8 mouse cellular contexts compared by ENCODE assay signal in genomic region chr2:16356921-16357837, GRCm38 (mm10). TPM values are rescaled to one million over a fixed set of nuclear protein-coding genes. Genes with fewer than 3 reads are reported as not detected.
DNase-seq lines count a peak whose midpoint lies in the region; ATAC-seq and TF ChIP-seq lines count a peak whose summit lies in the region.

No protein-coding gene starts in this region.

- H3K9me3 ChIP-seq in heart, embryonic 12.5 days (replicated peaks), result no peaks in the 10 kb centered on the region
- no peaks in the 10 kb centered on the region for H3K9me3 ChIP-seq in kidney, embryonic 15.5 days (replicated peaks)
- H3K9me3 ChIP-seq in stomach, postnatal 0 days (ENCODE audit: control insufficient read depth, low read length), result no peaks in the 10 kb centered on the region

- 0 out of 2 replicates have a peak overlapping the region, but pooled peaks have one; percentile 67 for H3K27ac ChIP-seq in heart, embryonic 12.5 days (ENCODE audit: poor library complexity, severe bottlenecking)
- peak overlapping the region; percentile 96 for H3K27ac ChIP-seq in kidney, embryonic 15.5 days
- no peak overlapping the region for H3K27ac ChIP-seq in macrophage
- H3K27ac ChIP-seq in stomach, postnatal 0 days (replicated peaks), result peak overlapping the region; percentile 77

- H3K79me2 ChIP-seq in macrophage (ENCODE audit: inconsistent target), result no peaks in the 10 kb centered on the region

- H3K4me3 ChIP-seq in heart, embryonic 12.5 days, result peak overlapping the region; percentile 80
- H3K4me3 ChIP-seq in kidney, embryonic 15.5 days (replicated peaks), result peak overlapping the region; percentile 63
- peak overlapping the region; percentile 21 for H3K4me3 ChIP-seq in macrophage (ENCODE audit: inconsistent target)
- peak overlapping the region; percentile 67 for H3K4me3 ChIP-seq in stomach, postnatal 0 days (ENCODE audit: low read depth, low read length)

- no peaks in the 10 kb centered on the region for H3K36me3 ChIP-seq in heart, embryonic 12.5 days
- H3K36me3 ChIP-seq in kidney, embryonic 15.5 days, result no peaks in the 10 kb centered on the region
- H3K36me3 ChIP-seq in macrophage (ENCODE audit: inconsistent target), result no peaks in the 10 kb centered on the region
- no peaks in the 10 kb centered on the region for H3K36me3 ChIP-seq in stomach, postnatal 0 days (ENCODE audit: control insufficient read depth, insufficient read depth, low read length)

- no peak for TF ChIP-seq EP300 in stomach, postnatal 0 days (optimal IDR thresholded peaks at IDR 0.05)

- H3K4me2 ChIP-seq in heart, embryonic 12.5 days, result peak overlapping the region; percentile 95
- H3K4me2 ChIP-seq in kidney, embryonic 15.5 days, result peak overlapping the region; percentile 80
- H3K4me2 ChIP-seq in stomach, postnatal 0 days (replicated peaks; ENCODE audit: low read depth), result peak overlapping the region; percentile 84

- no peak for ATAC-seq in heart, embryonic 12.5 days (ENCODE audit: insufficient number of reproducible peaks, low FRiP score)
- ATAC-seq in kidney, embryonic 15.5 days (replicated peaks; ENCODE audit: low FRiP score), result peak; percentile 16; the same call in 1 of the 2 replicates
- ATAC-seq in stomach, postnatal 0 days (ENCODE audit: low FRiP score, low TSS enrichment), result no peak

- peak; percentile 40 for TF ChIP-seq CTCF in stomach, postnatal 0 days (IDR thresholded peaks at IDR 0.05; ENCODE audit: low read depth)

- peak overlapping the region; percentile 59 for H3K9ac ChIP-seq in heart, embryonic 12.5 days
- peak overlapping the region; percentile 64 for H3K9ac ChIP-seq in kidney, embryonic 15.5 days
- peak overlapping the region; percentile 64 for H3K9ac ChIP-seq in stomach, postnatal 0 days (ENCODE audit: low read length)

- H3K4me1 ChIP-seq in heart, embryonic 12.5 days (replicated peaks), result peaks cover 3% of the 10 kb centered on the region; the same call in 1 of the 2 replicates
- peaks cover 13% of the 10 kb centered on the region for H3K4me1 ChIP-seq in kidney, embryonic 15.5 days
- no peaks in the 10 kb centered on the region for H3K4me1 ChIP-seq in stomach, postnatal 0 days (replicated peaks; ENCODE audit: control insufficient read depth, insufficient read depth)

- 4% methylated on average over 33 of the region's 33 CpGs for WGBS in heart, embryonic 12.5 days
- 1% methylated on average over 33 of the region's 33 CpGs for WGBS in kidney, embryonic 15.5 days
- 10% methylated on average over 33 of the region's 33 CpGs for WGBS in macrophage (ENCODE audit: missing documents)
- 7% methylated on average over 33 of the region's 33 CpGs for WGBS in stomach, postnatal 0 days

- no peaks in the 10 kb centered on the region for H3K27me3 ChIP-seq in heart, embryonic 12.5 days (replicated peaks)
- H3K27me3 ChIP-seq in kidney, embryonic 15.5 days, result no peaks in the 10 kb centered on the region
- no peaks in the 10 kb centered on the region for H3K27me3 ChIP-seq in stomach, postnatal 0 days (ENCODE audit: control insufficient read depth, insufficient read depth, low read length)

- peak; percentile 18 to 41 for DNase-seq in right cerebral cortex, adult 2 months (ENCODE audit: low spot score in 2 of 2)
- DNase-seq in right cerebral cortex, postnatal 25 days, result no peak
- DNase-seq in cerebellum, postnatal 10 days, result peak; percentile 76 to 80
- peak; percentile 15 for DNase-seq in stomach, postnatal 0 days (ENCODE audit: low spot score)
- DNase-seq in spleen, adult 12 weeks (ENCODE audit: low spot score), result no peak

RNA-seq across cellular contexts. Expression of gene Plxdc2, which starts 1.1 kb away (rescaled TPM):
- 16.9 and 20.0 TPM in 2 replicates for polyA plus RNA-seq in heart, embryonic 12.5 days (2016; fragmentation: Nextera tagmentation; extraction: Ambion mirVana)
- 37.5 and 39.4 TPM in 2 replicates for polyA plus RNA-seq in kidney, embryonic 15.5 days (2015; fragmentation: Nextera tagmentation; extraction: Ambion mirVana)
- 10 to 100 TPM in 2 of 26 experiments, 1 to 10 TPM in 12, under 1 TPM in 11, not detected in 1; 0.13 to 18.6 (median 4.8) TPM for total RNA-seq in macrophage (2018; cell fraction: chromatin; rRNA removed)
- 1 to 10 TPM in 13 of 26 experiments, under 1 TPM in 13; 0.07 to 5.8 (median 1.4) TPM for total RNA-seq in macrophage (2018; cell fraction: cytosol; rRNA removed)
- 10 to 100 TPM in 5 of 26 experiments, 1 to 10 TPM in 9, under 1 TPM in 12; 0.21 to 16.0 (median 1.9) TPM for total RNA-seq in macrophage (2018; cell fraction: nucleus; rRNA removed)
- 1.7 to 10.7 TPM (median 8.1 TPM) in 3 replicates for polyA plus RNA-seq in macrophage (2018)
- 34.0 and 34.3 TPM in 2 replicates for polyA plus RNA-seq in stomach, postnatal 0 days (2015; fragmentation: Nextera tagmentation; extraction: Ambion mirVana)

Comparison
In these comparisons a context has a peak if more than half of its experiments do, and no peak if none do; other contexts are left out.
1. DNase-seq: peak in right cerebral cortex, adult 2 months (2 of 2), cerebellum, postnatal 10 days (2 of 2) and stomach, postnatal 0 days (single experiment); none in right cerebral cortex, postnatal 25 days (single experiment) and spleen, adult 12 weeks (single experiment).
2. H3K4me3 ChIP-seq: peak in every context shown above with its lines; median percentile 80 in heart, embryonic 12.5 days; 67 in stomach, postnatal 0 days; 63 in kidney, embryonic 15.5 days; 21 in macrophage.
3. Peak in every context shown above with its lines, with median percentiles within 50 percentile points of each other: H3K4me2 ChIP-seq and H3K9ac ChIP-seq.